Mouse (Mus musculus): ENCODE data around the gene Tmem127.

Tmem127 gene

GRCm38 (mm10) chr2:127225261-127225660 lies 22.4 kb upstream of the Tmem127 start:
- H3K4me3 ChIP-seq (replicated peaks; ENCODE audit: low read length), result no peak overlapping the region
- H3K4me1 ChIP-seq (replicated peaks; ENCODE audit: low read depth, low read length), result no peaks in the 10 kb centered on the region
- no peaks in the 10 kb centered on the region for H3K9me3 ChIP-seq (ENCODE audit: low read length)
- no peaks in the 10 kb centered on the region for H3K27me3 ChIP-seq (ENCODE audit: insufficient read depth, low read length)
- TF ChIP-seq CTCF (conservative IDR thresholded peaks at IDR 0.05; ENCODE audit: low read length) (peak; percentile 17; the same call in 1 of the 2 replicates), NANOG (IDR thresholded peaks at IDR 0.05; ENCODE audit: borderline replicate concordance, low read length) (no peak)
- H3K36me3 ChIP-seq (ENCODE audit: insufficient read depth, low read length), result peaks cover 100% of the 10 kb centered on the region

DNA sequence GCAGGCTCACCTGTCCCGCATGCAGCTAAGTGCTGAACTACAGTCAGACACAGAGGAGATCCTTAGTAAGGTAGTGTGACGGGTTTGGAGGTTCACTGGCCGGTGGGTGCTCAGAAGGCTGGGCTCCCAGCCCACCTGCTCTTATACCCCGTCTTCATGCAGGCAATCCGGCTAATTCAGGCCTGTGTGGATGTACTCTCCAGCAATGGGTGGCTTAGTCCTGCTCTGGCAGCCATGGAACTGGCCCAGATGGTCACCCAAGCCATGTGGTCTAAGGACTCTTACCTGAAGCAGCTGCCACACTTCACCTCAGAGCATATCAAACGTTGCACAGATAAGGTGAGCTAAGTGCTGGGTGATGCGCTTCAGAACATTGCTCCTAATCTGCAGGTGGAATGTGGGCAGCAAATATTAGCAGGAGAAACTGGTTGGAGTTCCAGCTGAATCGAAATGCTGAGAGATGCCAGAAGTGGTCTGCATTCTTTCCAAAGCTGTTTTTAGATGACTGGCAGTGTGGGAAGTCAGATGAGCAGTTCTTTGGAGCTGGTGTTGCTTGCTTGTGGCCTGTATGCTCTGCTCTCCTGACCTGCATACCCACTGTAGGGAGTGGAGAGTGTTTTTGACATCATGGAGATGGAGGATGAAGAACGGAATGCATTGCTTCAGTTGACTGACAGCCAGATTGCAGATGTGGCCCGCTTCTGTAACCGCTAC lies 9.7 kb upstream of the Tmem127 start:
- H3K4me1 ChIP-seq (replicated peaks; ENCODE audit: low read depth, low read length), result no peaks in the 10 kb centered on the region
- TF ChIP-seq POU5F1 (IDR thresholded peaks at IDR 0.05; ENCODE audit: borderline replicate concordance, low read length) (no peak), NANOG (IDR thresholded peaks at IDR 0.05; ENCODE audit: borderline replicate concordance, low read length) (no peak), CTCF (conservative IDR thresholded peaks at IDR 0.05; ENCODE audit: low read length) (no peak)

DNA sequence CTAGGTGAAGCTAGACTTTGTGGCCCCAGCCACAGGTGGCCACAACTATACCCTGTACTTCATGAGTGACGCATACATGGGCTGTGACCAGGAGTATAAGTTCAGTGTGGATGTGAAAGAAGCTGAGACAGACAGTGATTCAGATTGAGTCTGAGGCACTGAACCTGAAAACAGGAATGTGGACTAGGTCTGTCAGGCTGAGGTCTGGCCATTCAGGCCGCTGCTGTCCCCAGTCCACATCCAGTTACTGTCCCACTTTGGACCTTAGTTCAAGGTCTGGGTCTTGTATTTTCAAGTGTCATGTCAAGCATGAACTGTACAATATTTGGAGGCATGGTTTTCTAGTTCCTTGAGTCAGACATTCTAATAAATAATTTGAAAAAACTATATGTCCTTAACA lies 7.6 kb upstream of the Tmem127 start:
- Histone ChIP-seq H3K27me3 (ENCODE audit: insufficient read depth, low read length) (no peaks in the 10 kb centered on the region), H3K4me1 (replicated peaks; ENCODE audit: low read depth, low read length) (no peaks in the 10 kb centered on the region), H3K9me3 (ENCODE audit: low read length) (no peaks in the 10 kb centered on the region), H3K4me3 (replicated peaks; ENCODE audit: low read length) (no peak overlapping the region), H3K36me3 (ENCODE audit: insufficient read depth, low read length) (peaks cover 98% of the 10 kb centered on the region)
- TF ChIP-seq POU5F1 (IDR thresholded peaks at IDR 0.05; ENCODE audit: borderline replicate concordance, low read length), result no peak
- no peak for TF ChIP-seq NANOG (IDR thresholded peaks at IDR 0.05; ENCODE audit: borderline replicate concordance, low read length)
- TF ChIP-seq CTCF (conservative IDR thresholded peaks at IDR 0.05; ENCODE audit: low read length), result no peak

More for the DNA sequence above, 9.7 kb upstream of the Tmem127 start:
- Histone ChIP-seq H3K4me3 (replicated peaks; ENCODE audit: low read length) (no peak overlapping the region), H3K36me3 (ENCODE audit: insufficient read depth, low read length) (peaks cover 99% of the 10 kb centered on the region), H3K27me3 (ENCODE audit: insufficient read depth, low read length) (no peaks in the 10 kb centered on the region), H3K9me3 (ENCODE audit: low read length) (no peaks in the 10 kb centered on the region)

DNA sequence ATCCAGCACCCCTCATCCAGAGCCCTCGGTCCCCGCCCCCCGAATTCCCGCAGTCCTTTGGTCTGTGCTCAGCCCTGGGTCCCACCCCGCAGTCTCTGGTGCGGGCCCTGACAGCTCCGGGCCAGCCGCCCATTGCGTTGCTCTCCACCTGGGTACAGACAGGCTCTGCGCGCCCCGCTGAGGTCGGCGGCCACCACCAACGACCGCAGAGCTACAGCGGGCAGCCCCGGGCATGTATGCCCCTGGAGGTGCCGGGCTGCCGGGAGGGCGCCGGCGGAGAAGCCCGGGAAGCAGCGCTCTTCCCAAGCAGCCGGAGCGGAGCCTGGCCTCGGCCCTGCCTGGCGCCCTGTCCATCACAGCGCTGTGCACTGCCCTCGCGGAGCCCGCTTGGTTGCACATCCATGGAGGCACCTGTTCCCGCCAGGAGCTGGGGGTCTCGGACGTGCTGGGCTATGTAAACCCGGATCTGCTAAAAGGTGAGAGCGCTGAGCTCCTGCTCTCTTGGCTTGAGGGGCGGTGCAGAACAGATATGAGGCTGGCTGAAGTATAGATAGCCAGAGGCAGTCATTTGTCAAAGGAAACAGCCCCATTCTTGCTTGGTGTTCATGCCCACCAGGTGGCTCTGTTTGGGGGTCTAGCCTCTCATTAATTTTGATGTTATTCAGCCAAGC lies 761 bp downstream of the Tmem127 start:
- no peak for TF ChIP-seq CTCF (conservative IDR thresholded peaks at IDR 0.05; ENCODE audit: low read length)
- TF ChIP-seq NANOG (IDR thresholded peaks at IDR 0.05; ENCODE audit: borderline replicate concordance, low read length), result no peak
- no peak for TF ChIP-seq POU5F1 (IDR thresholded peaks at IDR 0.05; ENCODE audit: borderline replicate concordance, low read length)
- H3K4me1 ChIP-seq (replicated peaks; ENCODE audit: low read depth, low read length), result peaks cover 44% of the 10 kb centered on the region
- peak overlapping the region; percentile 99 for H3K4me3 ChIP-seq (replicated peaks; ENCODE audit: low read length)
- H3K36me3 ChIP-seq (ENCODE audit: insufficient read depth, low read length), result peaks cover 48% of the 10 kb centered on the region
- H3K27me3 ChIP-seq (ENCODE audit: insufficient read depth, low read length), result no peaks in the 10 kb centered on the region
- H3K9me3 ChIP-seq (ENCODE audit: low read length), result no peaks in the 10 kb centered on the region

- TF ChIP-seq NANOG (IDR thresholded peaks at IDR 0.05; ENCODE audit: borderline replicate concordance, low read length), result no peak
- TF ChIP-seq CTCF (conservative IDR thresholded peaks at IDR 0.05; ENCODE audit: low read length), result no peak
- TF ChIP-seq POU5F1 (IDR thresholded peaks at IDR 0.05; ENCODE audit: borderline replicate concordance, low read length), result no peak
- Histone ChIP-seq H3K9me3 (ENCODE audit: low read length) (no peaks in the 10 kb centered on the region), H3K4me3 (replicated peaks; ENCODE audit: low read length) (no peak overlapping the region), H3K27me3 (ENCODE audit: insufficient read depth, low read length) (no peaks in the 10 kb centered on the region), H3K36me3 (ENCODE audit: insufficient read depth, low read length) (peaks cover 28% of the 10 kb centered on the region), H3K4me1 (replicated peaks; ENCODE audit: low read depth, low read length) (peaks cover 62% of the 10 kb centered on the region)
These were observed 2.7 kb downstream of the Tmem127 start for GRCm38 (mm10) chr2:127250291-127251008.

DNA sequence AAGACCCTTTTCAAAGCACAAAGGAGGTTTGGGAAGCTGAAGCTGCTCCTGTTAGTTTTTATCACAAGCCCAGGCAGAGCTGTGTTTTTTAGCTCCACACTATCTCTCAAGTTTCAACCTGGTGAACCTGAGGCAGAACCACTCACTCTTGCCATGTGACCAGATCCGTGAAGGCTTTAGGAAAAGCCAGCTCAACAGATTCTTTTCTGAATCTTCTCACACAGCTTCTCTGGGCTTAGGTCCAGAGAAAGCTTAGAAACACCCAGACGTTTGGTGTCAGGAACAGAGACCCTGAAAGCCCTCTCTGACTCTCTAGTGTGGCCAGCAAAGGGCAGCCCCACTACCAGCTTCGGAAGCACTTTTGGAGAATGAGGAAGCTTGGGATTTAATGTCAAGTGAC lies 3.7 kb downstream of the Tmem127 start:
- peaks cover 63% of the 10 kb centered on the region for H3K4me1 ChIP-seq (replicated peaks; ENCODE audit: low read depth, low read length)
- no peaks in the 10 kb centered on the region for H3K9me3 ChIP-seq (ENCODE audit: low read length)
- TF ChIP-seq POU5F1 (IDR thresholded peaks at IDR 0.05; ENCODE audit: borderline replicate concordance, low read length) (no peak), NANOG (IDR thresholded peaks at IDR 0.05; ENCODE audit: borderline replicate concordance, low read length) (no peak), CTCF (conservative IDR thresholded peaks at IDR 0.05; ENCODE audit: low read length) (no peak)
- peaks cover 26% of the 10 kb centered on the region for H3K36me3 ChIP-seq (ENCODE audit: insufficient read depth, low read length)
- H3K4me3 ChIP-seq (replicated peaks; ENCODE audit: low read length), result no peak overlapping the region
- no peaks in the 10 kb centered on the region for H3K27me3 ChIP-seq (ENCODE audit: insufficient read depth, low read length)

DNA sequence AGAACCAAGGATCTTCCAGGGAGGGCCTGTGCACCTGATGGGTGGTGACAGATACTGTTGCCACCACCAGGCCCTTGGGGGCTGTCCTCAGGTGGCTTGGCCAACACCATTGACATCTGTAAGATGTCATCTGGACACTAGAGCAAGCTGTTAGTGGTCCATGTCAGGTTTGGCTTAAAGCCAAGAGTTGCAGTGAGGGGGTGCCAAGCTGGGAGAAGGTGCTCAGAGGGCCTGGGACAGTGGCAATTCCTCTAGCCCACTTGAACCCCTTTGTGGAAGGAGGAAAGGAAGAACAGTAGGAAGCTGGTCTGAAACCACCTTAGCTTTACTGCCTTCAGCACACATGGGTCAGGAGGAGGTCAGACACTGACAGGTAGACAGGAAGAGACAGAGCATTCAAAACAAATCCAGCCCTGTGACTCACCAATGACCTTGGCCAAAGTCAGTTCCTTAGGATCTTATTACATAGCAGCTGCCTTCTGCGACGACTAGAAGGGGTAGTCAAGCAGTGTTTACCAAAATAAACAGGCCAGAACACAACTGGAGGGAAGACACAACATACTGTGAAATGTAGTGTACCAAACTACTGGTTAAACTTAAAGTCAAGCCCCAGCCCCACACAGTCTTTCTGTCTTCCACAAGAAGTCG lies 4.3 kb downstream of the Tmem127 start:
- no peaks in the 10 kb centered on the region for H3K9me3 ChIP-seq (ENCODE audit: low read length)
- TF ChIP-seq NANOG (IDR thresholded peaks at IDR 0.05; ENCODE audit: borderline replicate concordance, low read length) (no peak), POU5F1 (IDR thresholded peaks at IDR 0.05; ENCODE audit: borderline replicate concordance, low read length) (no peak), CTCF (conservative IDR thresholded peaks at IDR 0.05; ENCODE audit: low read length) (no peak)
- no peaks in the 10 kb centered on the region for H3K27me3 ChIP-seq (ENCODE audit: insufficient read depth, low read length)
- no peak overlapping the region; the same call in 1 of the 2 replicates for H3K4me3 ChIP-seq (replicated peaks; ENCODE audit: low read length)
- H3K36me3 ChIP-seq (ENCODE audit: insufficient read depth, low read length), result peaks cover 31% of the 10 kb centered on the region
- peaks cover 57% of the 10 kb centered on the region for H3K4me1 ChIP-seq (replicated peaks; ENCODE audit: low read depth, low read length)

- no peak overlapping the region for H3K4me3 ChIP-seq (replicated peaks; ENCODE audit: low read length)
- H3K27me3 ChIP-seq (ENCODE audit: insufficient read depth, low read length), result no peaks in the 10 kb centered on the region
- no peak for TF ChIP-seq NANOG (IDR thresholded peaks at IDR 0.05; ENCODE audit: borderline replicate concordance, low read length)
- TF ChIP-seq POU5F1 (IDR thresholded peaks at IDR 0.05; ENCODE audit: borderline replicate concordance, low read length), result no peak
- TF ChIP-seq CTCF (conservative IDR thresholded peaks at IDR 0.05; ENCODE audit: low read length), result no peak
- peaks cover 55% of the 10 kb centered on the region for H3K4me1 ChIP-seq (replicated peaks; ENCODE audit: low read depth, low read length)
- H3K9me3 ChIP-seq (ENCODE audit: low read length), result no peaks in the 10 kb centered on the region
- H3K36me3 ChIP-seq (ENCODE audit: insufficient read depth, low read length), result peaks cover 38% of the 10 kb centered on the region
These were observed 5.1 kb downstream of the Tmem127 start for GRCm38 (mm10) chr2:127252787-127253186.
